Mouse (Mus musculus): ENCODE measurements around the gene Mcm3ap. TPM values are rescaled to one million over a fixed set of nuclear protein-coding genes. Genes with fewer than 3 reads are reported as not detected.

Gene Mcm3ap
- polyA plus RNA-seq, 1 experiment from 2014 or later: 75.1 TPM

DNA sequence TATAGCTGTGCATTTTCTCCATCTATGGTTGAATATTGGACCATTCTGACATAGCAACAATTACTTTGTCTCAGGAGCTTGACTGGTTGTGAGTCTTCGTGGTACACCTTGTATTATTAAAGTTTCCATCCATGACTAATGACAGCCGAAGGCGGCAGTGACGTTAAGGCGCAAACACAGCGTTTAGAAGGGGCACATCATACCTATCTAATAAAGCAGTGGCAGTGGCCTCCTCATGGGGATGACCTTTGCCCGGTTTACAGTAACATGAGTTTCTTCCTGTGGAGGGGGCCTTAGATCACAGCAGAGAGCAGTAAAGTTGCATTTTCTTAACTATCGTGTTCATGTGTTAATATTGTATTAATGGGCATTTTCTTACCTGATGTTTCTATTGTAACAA lies 79.5 kb downstream of the Mcm3ap start:
- 94% methylated on average over 8 of the region's 8 CpGs for WGBS
- H3K9me3 ChIP-seq: no peaks in the 10 kb centered on the region
- no peak overlapping the region for H3K9ac ChIP-seq
- no peaks in the 10 kb centered on the region for H3K27me3 ChIP-seq (replicated peaks)
- no peaks in the 10 kb centered on the region for H3K4me1 ChIP-seq
- H3K36me3 ChIP-seq: peaks cover 100% of the 10 kb centered on the region
- no peak overlapping the region for H3K4me3 ChIP-seq
- H3K4me2 ChIP-seq (replicated peaks): no peak overlapping the region
- no peak for ATAC-seq (ENCODE audit: low FRiP score, low read depth)
- H3K27ac ChIP-seq: no peak overlapping the region

- H3K4me1 ChIP-seq: no peaks in the 10 kb centered on the region
- H3K9me3 ChIP-seq: no peaks in the 10 kb centered on the region
- WGBS: 93% methylated on average over 5 of the region's 5 CpGs
- H3K27me3 ChIP-seq (replicated peaks): no peaks in the 10 kb centered on the region
- no peak for ATAC-seq (ENCODE audit: low FRiP score, low read depth)
- H3K4me2 ChIP-seq (replicated peaks): no peak overlapping the region
- no peak overlapping the region for H3K9ac ChIP-seq
- peaks cover 96% of the 10 kb centered on the region for H3K36me3 ChIP-seq
- H3K27ac ChIP-seq: no peak overlapping the region
- no peak overlapping the region for H3K4me3 ChIP-seq
These were observed 81.7 kb downstream of the Mcm3ap start for GRCm38 (mm10) chr10:76550458-76550857.

DNA sequence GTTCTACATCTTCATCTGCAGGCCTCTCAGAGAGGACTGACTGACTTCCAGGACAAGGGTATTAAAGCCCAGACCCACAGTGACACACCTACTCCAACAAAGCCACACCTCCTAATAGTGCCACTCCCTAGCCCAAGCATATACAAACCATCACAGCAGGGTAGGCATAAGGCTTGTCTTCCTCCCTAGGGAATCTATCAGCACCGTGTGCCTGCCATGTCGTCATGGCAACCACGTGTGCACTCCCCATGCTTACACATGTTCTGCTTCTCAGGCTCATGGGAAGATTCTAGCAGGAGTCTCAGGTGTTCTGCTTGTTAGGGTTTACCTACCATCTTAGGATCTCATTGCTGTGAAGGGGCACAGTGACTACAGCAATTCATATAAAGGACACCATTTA lies 82.8 kb downstream of the Mcm3ap start:
- H3K4me1 ChIP-seq: no peaks in the 10 kb centered on the region
- no peaks in the 10 kb centered on the region for H3K27me3 ChIP-seq (replicated peaks)
- no peak overlapping the region for H3K27ac ChIP-seq
- WGBS: 79% methylated on average over 3 of the region's 3 CpGs
- H3K9ac ChIP-seq: no peak overlapping the region
- H3K4me2 ChIP-seq (replicated peaks): no peak overlapping the region
- ATAC-seq (ENCODE audit: low FRiP score, low read depth): no peak
- H3K9me3 ChIP-seq: no peaks in the 10 kb centered on the region
- peaks cover 92% of the 10 kb centered on the region for H3K36me3 ChIP-seq
- no peak overlapping the region for H3K4me3 ChIP-seq

DNA sequence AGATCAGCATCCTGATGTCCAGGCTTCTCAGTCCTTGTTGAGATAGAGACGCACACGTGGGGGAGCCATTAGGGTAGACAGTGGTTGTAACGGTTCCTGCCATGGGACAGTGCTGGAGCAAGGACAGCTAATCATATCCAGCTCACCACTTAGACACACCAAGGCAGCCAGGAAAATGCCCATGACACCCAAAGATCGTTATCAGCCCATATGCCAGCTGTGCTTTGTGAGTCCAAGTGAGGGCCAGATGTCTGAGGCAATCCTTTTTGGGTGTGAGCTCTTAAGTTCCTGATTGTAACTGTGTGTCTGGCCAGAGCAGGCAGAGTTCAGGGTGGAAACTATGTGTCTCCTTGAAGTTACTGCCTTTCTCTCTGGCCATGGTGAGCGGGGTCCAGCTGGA lies 85.3 kb downstream of the Mcm3ap start:
- no peak overlapping the region for H3K4me3 ChIP-seq
- H3K9ac ChIP-seq: no peak overlapping the region
- H3K36me3 ChIP-seq: peaks cover 67% of the 10 kb centered on the region
- H3K4me2 ChIP-seq (replicated peaks): no peak overlapping the region
- WGBS: 95% methylated on average over 5 of the region's 5 CpGs
- H3K4me1 ChIP-seq: no peaks in the 10 kb centered on the region
- ATAC-seq (ENCODE audit: low FRiP score, low read depth): no peak
- no peaks in the 10 kb centered on the region for H3K27me3 ChIP-seq (replicated peaks)
- no peaks in the 10 kb centered on the region for H3K9me3 ChIP-seq
- H3K27ac ChIP-seq: no peak overlapping the region

DNA sequence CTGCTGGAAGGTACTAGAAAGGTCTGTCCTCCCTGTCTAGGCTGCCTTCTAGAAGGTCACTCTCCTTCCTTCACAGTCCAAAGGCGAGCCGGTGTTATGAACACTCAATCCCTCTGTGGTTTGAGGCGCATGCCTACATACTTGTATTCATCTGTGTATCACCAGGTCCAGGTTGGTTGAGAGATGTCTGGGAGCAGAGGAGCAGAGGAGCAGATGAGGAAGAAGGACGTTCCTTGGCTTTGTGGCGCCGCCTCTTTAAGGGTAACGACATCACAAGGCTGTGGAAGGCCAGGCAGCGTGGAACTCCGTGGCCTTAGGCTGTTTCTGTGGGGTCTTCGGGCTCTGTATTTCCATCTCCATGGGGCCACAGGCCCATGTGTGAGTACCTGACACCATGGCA lies 93.2 kb downstream of the Mcm3ap start, which contains the start of gene Spatc1l:
Gene Spatc1l (plus strand): TSS at position 301 of the 400 bp plus-strand sequence.
- Histone ChIP-seq H3K9ac (no peak within 1 kb of the TSS), H3K27ac (no peak within 1 kb of the TSS), H3K4me2 (replicated peaks) (no peak within 1 kb of the TSS), H3K27me3 (replicated peaks) (no peaks in the 10 kb centered on the region), H3K9me3 (no peaks in the 10 kb centered on the region), H3K36me3 (no peaks in the 10 kb centered on the region), H3K4me1 (no peaks in the 10 kb centered on the region), H3K4me3 (no peak within 1 kb of the TSS)
- ATAC-seq (ENCODE audit: low FRiP score, low read depth): no peak
- 88% methylated on average over 10 of the region's 10 CpGs for WGBS

Other genes with a start within 250 kb of the Mcm3ap start
- gene Prmt2, start 231.1 kb upstream of the Mcm3ap start, polyA plus RNA-seq (2016; fragmentation: Nextera tagmentation; extraction: Ambion mirVana): 128 TPM in 2 replicates
- 0.88 and 0.93 TPM in 2 replicates for gene S100b, start 215.1 kb upstream of the Mcm3ap start, polyA plus RNA-seq (2016; fragmentation: Nextera tagmentation; extraction: Ambion mirVana)
- gene Dip2a, start 123.6 kb upstream of the Mcm3ap start, polyA plus RNA-seq (2016; fragmentation: Nextera tagmentation; extraction: Ambion mirVana): 14.2 and 15.0 TPM in 2 replicates
- not detected in 2 replicates for gene AC141477.1, start 28.5 kb upstream of the Mcm3ap start, polyA plus RNA-seq (2016; fragmentation: Nextera tagmentation; extraction: Ambion mirVana)
- gene Pcnt, start 26.1 kb upstream of the Mcm3ap start, polyA plus RNA-seq (2016; fragmentation: Nextera tagmentation; extraction: Ambion mirVana): 11.5 and 15.6 TPM in 2 replicates
- gene 2610028H24Rik, start 19.8 kb upstream of the Mcm3ap start, polyA plus RNA-seq (2016; fragmentation: Nextera tagmentation; extraction: Ambion mirVana): not detected in 2 replicates
- gene Ybey, start 187 bp downstream of the Mcm3ap start, polyA plus RNA-seq (2016; fragmentation: Nextera tagmentation; extraction: Ambion mirVana): 8.4 TPM in 2 replicates
- 51.9 and 58.0 TPM in 2 replicates for gene Lss, start 62.7 kb downstream of the Mcm3ap start, polyA plus RNA-seq (2016; fragmentation: Nextera tagmentation; extraction: Ambion mirVana)
- not detected in 2 replicates for gene Spatc1l, start 93.3 kb downstream of the Mcm3ap start, polyA plus RNA-seq (2016; fragmentation: Nextera tagmentation; extraction: Ambion mirVana)
- 0.34 TPM in 1 of 2 replicates, not detected in the other for gene Ftcd, start 106.7 kb downstream of the Mcm3ap start, polyA plus RNA-seq (2016; fragmentation: Nextera tagmentation; extraction: Ambion mirVana)
- gene Col6a2, start 154.7 kb downstream of the Mcm3ap start, polyA plus RNA-seq (2016; fragmentation: Nextera tagmentation; extraction: Ambion mirVana): 30.9 and 31.0 TPM in 2 replicates

Measured in neural tube, embryonic 12.5 days (tissue).